Comparison of ENCODE assay signal across 10 mouse cellular contexts in genomic region chr5:142692248-142692647, GRCm38 (mm10). TPM values are rescaled to one million over a fixed set of nuclear protein-coding genes. Genes with fewer than 3 reads are reported as not detected.
DNase-seq lines count a peak whose midpoint lies in the region; ATAC-seq lines count a peak whose summit lies in the region.
"Had no signal": no experiment of that assay in that cellular context is flagged by ENCODE, and none has a peak within 500 bp of the region (broad histone marks: within the 10 kb centered on the region; RNA-seq: fewer than 3 reads in every experiment).

Slc29a4 (plus strand) TSS chr5:142692512.

- no peak within 1 kb of the TSS for H3K4me3 ChIP-seq in forebrain, embryonic 14.5 days (ENCODE audit: low read depth, low read length)
- no peak within 1 kb of the TSS for H3K4me3 ChIP-seq in neural tube, embryonic 14.5 days (ENCODE audit: low read depth, low read length)
- H3K4me3 ChIP-seq in kidney, embryonic 15.5 days (replicated peaks): no peak within 1 kb of the TSS

- intact Hi-C loops in heart, postnatal 14 days (cut with DNase I): no loop called here

- H3K4me1 ChIP-seq in forebrain, embryonic 14.5 days (ENCODE audit: control insufficient read depth, insufficient read depth, low read length): peaks cover 18% of the 10 kb centered on the region
- H3K4me1 ChIP-seq in neural tube, embryonic 14.5 days (ENCODE audit: control insufficient read depth, insufficient read depth, low read length): peaks cover 11% of the 10 kb centered on the region; the same call in 1 of the 2 replicates
- H3K4me1 ChIP-seq in kidney, embryonic 15.5 days: no peaks in the 10 kb centered on the region

- 58% methylated on average over 14 of the region's 14 CpGs for WGBS in forebrain, embryonic 14.5 days
- 47% methylated on average over 14 of the region's 14 CpGs for WGBS in neural tube, embryonic 14.5 days
- 35% methylated on average over 14 of the region's 14 CpGs for WGBS in kidney, embryonic 15.5 days

- peak; percentile 67; the same call in 1 of the 2 replicates for ATAC-seq in cerebellum, adult (ENCODE audit: insufficient number of reproducible peaks, low FRiP score, low TSS enrichment)
- peak; percentile 77 for ATAC-seq in forebrain, embryonic 14.5 days
- ATAC-seq in neural tube, embryonic 14.5 days (ENCODE audit: low read depth): no peak
- ATAC-seq in kidney, embryonic 15.5 days (replicated peaks; ENCODE audit: low FRiP score): no peak

- peak; percentile 78 for DNase-seq in forebrain, embryonic 14.5 days (ENCODE audit: low spot score)
- peak; percentile 30 to 50 for DNase-seq in layer of hippocampus, postnatal 25 days (ENCODE audit: extremely low spot score in 1 of 2, low spot score in 1 of 2)
- no peak for DNase-seq in retina, embryonic 14.5 days (ENCODE audit: low spot score)
- DNase-seq in heart, postnatal 14 days: no peak
- DNase-seq in lung, adult 18-20 months: no peak

- H3K36me3 ChIP-seq in forebrain, embryonic 14.5 days (ENCODE audit: control insufficient read depth, insufficient read depth, low read length): no peaks in the 10 kb centered on the region
- H3K36me3 ChIP-seq in neural tube, embryonic 14.5 days (ENCODE audit: control insufficient read depth, insufficient read depth, low read length): no peaks in the 10 kb centered on the region
- H3K36me3 ChIP-seq in kidney, embryonic 15.5 days: no peaks in the 10 kb centered on the region

- H3K27ac ChIP-seq in forebrain, embryonic 14.5 days (ENCODE audit: low read depth, low read length): peak within 1 kb of the TSS; percentile 48; the same call in 1 of the 2 replicates
- H3K27ac ChIP-seq in neural tube, embryonic 14.5 days (ENCODE audit: low read depth, low read length): no peak within 1 kb of the TSS
- H3K27ac ChIP-seq in kidney, embryonic 15.5 days: no peak within 1 kb of the TSS

- no peaks in the 10 kb centered on the region for H3K27me3 ChIP-seq in forebrain, embryonic 14.5 days (replicated peaks; ENCODE audit: control insufficient read depth, insufficient read depth, low read length)
- no peaks in the 10 kb centered on the region for H3K27me3 ChIP-seq in neural tube, embryonic 14.5 days (ENCODE audit: control insufficient read depth, insufficient read depth, low read length)
- 0 out of 2 replicates have a peak, but pooled peaks cover 5% of the 10 kb centered on the region for H3K27me3 ChIP-seq in kidney, embryonic 15.5 days

- peak within 1 kb of the TSS; percentile 7 for H3K4me2 ChIP-seq in forebrain, embryonic 14.5 days (ENCODE audit: low read length)
- no peak within 1 kb of the TSS for H3K4me2 ChIP-seq in neural tube, embryonic 14.5 days (ENCODE audit: low read depth, low read length)
- H3K4me2 ChIP-seq in kidney, embryonic 15.5 days: no peak within 1 kb of the TSS

- no peaks in the 10 kb centered on the region for H3K9me3 ChIP-seq in forebrain, embryonic 14.5 days (replicated peaks; ENCODE audit: control insufficient read depth, low read length)
- H3K9me3 ChIP-seq in neural tube, embryonic 14.5 days (ENCODE audit: control insufficient read depth, low read length): no peaks in the 10 kb centered on the region
- no peaks in the 10 kb centered on the region for H3K9me3 ChIP-seq in kidney, embryonic 15.5 days (replicated peaks)

- no peak within 1 kb of the TSS for H3K9ac ChIP-seq in forebrain, embryonic 14.5 days (ENCODE audit: low read length)
- H3K9ac ChIP-seq in neural tube, embryonic 14.5 days (replicated peaks; ENCODE audit: low read depth, low read length): no peak within 1 kb of the TSS
- no peak within 1 kb of the TSS for H3K9ac ChIP-seq in kidney, embryonic 15.5 days

RNA-seq across cellular contexts. Expression of gene Slc29a4, which starts in this region (rescaled TPM):
- 50.4 and 69.7 TPM in 2 replicates for polyA plus RNA-seq in forebrain, embryonic 14.5 days (2014; fragmentation: Nextera tagmentation; extraction: Ambion mirVana)
- total RNA-seq in layer of hippocampus, postnatal 25 days (2021): 10 to 100 TPM; 52.4 to 60.0 TPM
- polyA plus RNA-seq in neural tube, embryonic 14.5 days (2014; fragmentation: Nextera tagmentation; extraction: Ambion mirVana): 71.4 and 81.0 TPM in 2 replicates
- polyA plus RNA-seq in kidney, embryonic 15.5 days (2015; fragmentation: Nextera tagmentation; extraction: Ambion mirVana): 4.6 and 6.4 TPM in 2 replicates
- under 1 TPM; 0.63 to 0.69 TPM for total RNA-seq in heart, postnatal 14 days (2021)
- total RNA-seq: common myeloid progenitor, adult 5-6 weeks; MEL had no signal

Comparison
In these comparisons a context has a peak if more than half of its experiments do, and no peak if none do; other contexts are left out.
1. RNA of gene Slc29a4 (total RNA-seq): 52.4 to 60.0 TPM in layer of hippocampus, postnatal 25 days; 0.63 to 0.69 TPM in heart, postnatal 14 days; every median in the first group is over 10 times any median in the second.
2. ATAC-seq: peak in cerebellum, adult (single experiment) and forebrain, embryonic 14.5 days (single experiment); none in neural tube, embryonic 14.5 days (single experiment) and kidney, embryonic 15.5 days (single experiment).
3. DNase-seq: peak in forebrain, embryonic 14.5 days (single experiment) and layer of hippocampus, postnatal 25 days (2 of 2); none in retina, embryonic 14.5 days (single experiment), heart, postnatal 14 days (0 of 2) and lung, adult 18-20 months (0 of 2).